Comparison of ENCODE assay signal across 8 mouse cellular contexts in genomic region chr7:101969694-101970428, GRCm38 (mm10). TPM values are rescaled to one million over a fixed set of nuclear protein-coding genes. Genes with fewer than 3 reads are reported as not detected.
DNase-seq lines count a peak whose midpoint lies in the region; ATAC-seq and TF ChIP-seq lines count a peak whose summit lies in the region.

No protein-coding gene starts in this region.

- peak; percentile 85 for ATAC-seq in intestine, postnatal 0 days
- peak; percentile 94 for ATAC-seq in midbrain, embryonic 11.5 days (ENCODE audit: low FRiP score)

- H3K27ac ChIP-seq in intestine, postnatal 0 days (ENCODE audit: low read depth, low read length), result peak overlapping the region; percentile 99
- peak overlapping the region; percentile 100 for H3K27ac ChIP-seq in midbrain, embryonic 11.5 days (ENCODE audit: low read depth, low read length)

- peak overlapping the region; percentile 88 for H3K4me2 ChIP-seq in intestine, postnatal 0 days (replicated peaks; ENCODE audit: low read depth)
- H3K4me2 ChIP-seq in midbrain, embryonic 11.5 days, result peak overlapping the region; percentile 70

- intact Hi-C loops in left cerebral cortex, postnatal 4 days (cut with DNase I), result no loop called here

- H3K9me3 ChIP-seq in intestine, postnatal 0 days (ENCODE audit: control insufficient read depth), result no peaks in the 10 kb centered on the region
- H3K9me3 ChIP-seq in midbrain, embryonic 11.5 days (ENCODE audit: control insufficient read depth, low read length), result no peaks in the 10 kb centered on the region

- WGBS in intestine, postnatal 0 days, result under 1% methylated on average over 45 of the region's 53 CpGs
- under 1% methylated on average over 52 of the region's 53 CpGs for WGBS in midbrain, embryonic 11.5 days

- peak overlapping the region; percentile 71 for H3K4me3 ChIP-seq in intestine, postnatal 0 days (ENCODE audit: low read depth, low read length)
- H3K4me3 ChIP-seq in midbrain, embryonic 11.5 days (ENCODE audit: low read depth, low read length), result peak overlapping the region; percentile 77

- no peaks in the 10 kb centered on the region for H3K27me3 ChIP-seq in intestine, postnatal 0 days (replicated peaks; ENCODE audit: control insufficient read depth, insufficient read depth, low read length)
- H3K27me3 ChIP-seq in midbrain, embryonic 11.5 days (ENCODE audit: control insufficient read depth, insufficient read depth, low read length), result no peaks in the 10 kb centered on the region

- no peak for TF ChIP-seq CTCF in intestine, postnatal 0 days (IDR thresholded peaks at IDR 0.05; ENCODE audit: low read depth)

- H3K36me3 ChIP-seq in intestine, postnatal 0 days (ENCODE audit: control insufficient read depth, insufficient read depth), result no peaks in the 10 kb centered on the region
- no peaks in the 10 kb centered on the region for H3K36me3 ChIP-seq in midbrain, embryonic 11.5 days (ENCODE audit: control insufficient read depth, insufficient read depth, low read length)

- H3K4me1 ChIP-seq in intestine, postnatal 0 days (replicated peaks; ENCODE audit: control insufficient read depth, insufficient read depth, low read length), result peaks cover 14% of the 10 kb centered on the region
- peaks cover 17% of the 10 kb centered on the region for H3K4me1 ChIP-seq in midbrain, embryonic 11.5 days (ENCODE audit: control insufficient read depth, insufficient read depth, low read length)

- DNase-seq in adrenal gland, postnatal 10 days, result peak; percentile 91
- peak; percentile 87 for DNase-seq in embryo, embryonic 9.5 days (ENCODE audit: extremely low spot score)
- DNase-seq in gastrocnemius, postnatal 4 days (ENCODE audit: low spot score in 2 of 2), result peak; percentile 67 to 88
- DNase-seq in left cerebral cortex, postnatal 4 days, result peak; percentile 89
- DNase-seq in midbrain, embryonic 11.5 days (ENCODE audit: low spot score, missing footprints), result peak; percentile 98
- DNase-seq in right cerebral cortex, postnatal 4 days, result peak; percentile 81
- DNase-seq in yolk sac, embryonic 10.5 days (ENCODE audit: low spot score), result peak; percentile 90

- H3K9ac ChIP-seq in intestine, postnatal 0 days (ENCODE audit: low read depth, low read length), result peak overlapping the region; percentile 74
- H3K9ac ChIP-seq in midbrain, embryonic 11.5 days (ENCODE audit: low read length), result peak overlapping the region; percentile 94

RNA-seq across cellular contexts. Expression of gene Numa1, which starts 36.0 kb away (rescaled TPM):
- 100 to 1,000 TPM; 117 to 151 TPM for total RNA-seq in adrenal gland, postnatal 10 days (2021)
- total RNA-seq in gastrocnemius, postnatal 4 days (2021), result 100 to 1,000 TPM; 115 to 123 TPM
- 17.0 and 19.2 TPM in 2 replicates for polyA plus RNA-seq in intestine, postnatal 0 days (2015; fragmentation: Nextera tagmentation; extraction: Ambion mirVana)
- total RNA-seq in left cerebral cortex, postnatal 4 days (2021), result 10 to 100 TPM; 83.3 to 89.6 TPM
- polyA plus RNA-seq in midbrain, embryonic 11.5 days (2014; fragmentation: Nextera tagmentation; extraction: Ambion mirVana), result 91.7 and 94.9 TPM in 2 replicates

RNA-seq across cellular contexts. Expression of gene Lrrc51, which starts 36.2 kb away (rescaled TPM):
- 1 to 10 TPM; 8.4 TPM for total RNA-seq in adrenal gland, postnatal 10 days (2021)
- total RNA-seq in gastrocnemius, postnatal 4 days (2021), result 1 to 10 TPM; 2.8 to 3.1 TPM
- polyA plus RNA-seq in intestine, postnatal 0 days (2015; fragmentation: Nextera tagmentation; extraction: Ambion mirVana), result 3.1 and 3.6 TPM in 2 replicates
- 1 to 10 TPM; 2.8 to 2.9 TPM for total RNA-seq in left cerebral cortex, postnatal 4 days (2021)
- 8.3 and 10.2 TPM in 2 replicates for polyA plus RNA-seq in midbrain, embryonic 11.5 days (2014; fragmentation: Nextera tagmentation; extraction: Ambion mirVana)

RNA-seq across cellular contexts. Expression of gene Il18bp, which starts 48.6 kb away (rescaled TPM):
- 1 to 10 TPM; 5.4 to 6.3 TPM for total RNA-seq in adrenal gland, postnatal 10 days (2021)
- 1 to 10 TPM; 5.0 to 6.2 TPM for total RNA-seq in gastrocnemius, postnatal 4 days (2021)
- 5.2 and 5.8 TPM in 2 replicates for polyA plus RNA-seq in intestine, postnatal 0 days (2015; fragmentation: Nextera tagmentation; extraction: Ambion mirVana)
- total RNA-seq in left cerebral cortex, postnatal 4 days (2021), result 10 to 100 TPM; 14.0 to 18.9 TPM
- 2.3 and 3.4 TPM in 2 replicates for polyA plus RNA-seq in midbrain, embryonic 11.5 days (2014; fragmentation: Nextera tagmentation; extraction: Ambion mirVana)

Comparison
In these comparisons a context has a peak if more than half of its experiments do, and no peak if none do; other contexts are left out.
1. Peak in every context shown above with its lines: DNase-seq, ATAC-seq, H3K4me3 ChIP-seq and H3K27ac ChIP-seq.